Mouse (Mus musculus): ENCODE data around the gene F2.

- no peak for TF ChIP-seq GATA1 (IDR thresholded peaks at IDR 0.05; ENCODE audit: borderline replicate concordance, low read length)
- TF ChIP-seq FLI1 (IDR thresholded peaks at IDR 0.05; ENCODE audit: low read length), result no peak
These were observed 19.2 kb upstream of the F2 start for GRCm38 (mm10) chr2:91655388-91655787.
